Mouse (Mus musculus): ENCODE data around the gene Usp30.

DNA sequence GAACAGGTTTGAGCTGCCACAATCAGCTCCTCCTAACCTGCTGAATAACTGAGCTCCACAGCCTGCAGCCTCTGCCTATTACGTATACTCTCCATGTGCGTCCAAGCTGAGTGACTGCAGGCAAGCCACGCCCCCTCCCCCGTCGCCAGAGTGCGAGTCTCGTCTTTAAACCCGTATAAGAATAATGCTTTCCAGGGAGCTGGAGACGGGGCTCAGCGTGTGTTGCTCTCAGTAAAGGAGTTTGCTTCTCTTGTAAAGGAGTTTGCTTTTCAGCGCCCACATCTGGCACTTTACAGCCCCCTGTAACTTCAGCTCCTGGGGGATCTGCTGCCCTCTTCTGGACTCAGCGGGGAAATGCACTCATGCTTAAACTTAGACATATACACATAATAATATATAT is 88.2 kb downstream of the Usp30 start:
- TF ChIP-seq CTCF (IDR thresholded peaks at IDR 0.05; ENCODE audit: extremely low read depth, insufficient read depth, low read length) (no peak), POLR2A (IDR thresholded peaks at IDR 0.05; ENCODE audit: extremely low read depth, insufficient read depth, low read length) (no peak)
